30 mouse cellular contexts compared by ENCODE assay signal in genomic region chr13:31974751-31975479, GRCm38 (mm10).
DNase-seq lines count a peak whose midpoint lies in the region; ATAC-seq and TF ChIP-seq lines count a peak whose summit lies in the region.
"Had no signal": no experiment of that assay in that cellular context is flagged by ENCODE, and none has a peak within 500 bp of the region (broad histone marks: within the 10 kb centered on the region; RNA-seq: fewer than 3 reads in every experiment).

No protein-coding gene starts in this region.

- H3K27ac ChIP-seq in heart, embryonic 12.5 days (ENCODE audit: poor library complexity, severe bottlenecking): peak overlapping the region; percentile 17; the same call in 1 of the 2 replicates
- peak overlapping the region; percentile 44; the same call in 1 of the 2 replicates for H3K27ac ChIP-seq in hindbrain, embryonic 16.5 days (ENCODE audit: low read depth, low read length)
- H3K27ac ChIP-seq in hindbrain, embryonic 12.5 days: no peak overlapping the region
- H3K27ac ChIP-seq: forebrain, embryonic 12.5 days; gastrocnemius, adult 2 months; hindbrain, embryonic 10.5 days; liver, embryonic 14.5 days; lung, embryonic 15.5 days; midbrain, embryonic 13.5 days; neural tube, embryonic 12.5 days; stomach, embryonic 15.5 days had no signal

- intact Hi-C loops in heart, postnatal 36 days (cut with DNase I): no loop called here

- ATAC-seq in heart, embryonic 12.5 days (ENCODE audit: insufficient number of reproducible peaks, low FRiP score): no peak
- no peak for ATAC-seq in hindbrain, embryonic 16.5 days
- no peak for ATAC-seq in hindbrain, embryonic 12.5 days (ENCODE audit: low FRiP score)
- ATAC-seq: intestine, postnatal 0 days; midbrain, embryonic 13.5 days had no signal

- no peak overlapping the region for H3K4me2 ChIP-seq in heart, embryonic 12.5 days
- H3K4me2 ChIP-seq in hindbrain, embryonic 16.5 days (ENCODE audit: low read length): no peak overlapping the region
- no peak overlapping the region for H3K4me2 ChIP-seq in hindbrain, embryonic 12.5 days (replicated peaks)
- H3K4me2 ChIP-seq: forebrain, embryonic 12.5 days; limb, embryonic 15.5 days; lung, embryonic 15.5 days; midbrain, embryonic 13.5 days; neural tube, embryonic 12.5 days; stomach, embryonic 15.5 days had no signal

- H3K4me1 ChIP-seq in heart, embryonic 12.5 days (replicated peaks): peaks cover 13% of the 10 kb centered on the region
- no peaks in the 10 kb centered on the region for H3K4me1 ChIP-seq in hindbrain, embryonic 16.5 days (ENCODE audit: control insufficient read depth, insufficient read depth, low read depth, low read length)
- peaks cover 3% of the 10 kb centered on the region for H3K4me1 ChIP-seq in hindbrain, embryonic 12.5 days
- H3K4me1 ChIP-seq: forebrain, embryonic 12.5 days; lung, embryonic 15.5 days; midbrain, embryonic 13.5 days; neural tube, embryonic 12.5 days; stomach, embryonic 15.5 days had no signal

- H3K27me3 ChIP-seq in heart, embryonic 12.5 days (replicated peaks): no peaks in the 10 kb centered on the region
- no peaks in the 10 kb centered on the region for H3K27me3 ChIP-seq in hindbrain, embryonic 16.5 days (replicated peaks; ENCODE audit: control insufficient read depth, insufficient read depth, low read length)
- H3K27me3 ChIP-seq in hindbrain, embryonic 12.5 days: no peaks in the 10 kb centered on the region
- H3K27me3 ChIP-seq: CH12.LX; forebrain, embryonic 12.5 days; limb, embryonic 15.5 days; lung, embryonic 15.5 days; megakaryocyte, embryonic 14.5 days; midbrain, embryonic 13.5 days; neural tube, embryonic 12.5 days; stomach, embryonic 15.5 days had no signal

- no peak for TF ChIP-seq CTCF in brain, embryonic 14.5 days (IDR thresholded peaks at IDR 0.05; ENCODE audit: borderline replicate concordance, extremely low read depth, insufficient read depth, insufficient read length)

- no peaks in the 10 kb centered on the region for H3K9me3 ChIP-seq in heart, embryonic 12.5 days (replicated peaks)
- no peaks in the 10 kb centered on the region for H3K9me3 ChIP-seq in hindbrain, embryonic 16.5 days (ENCODE audit: control insufficient read depth, low read length)
- no peaks in the 10 kb centered on the region for H3K9me3 ChIP-seq in hindbrain, embryonic 12.5 days (replicated peaks)
- H3K9me3 ChIP-seq: forebrain, embryonic 12.5 days; hindbrain, embryonic 10.5 days; limb, embryonic 15.5 days; lung, embryonic 15.5 days; megakaryocyte, embryonic 14.5 days; midbrain, embryonic 13.5 days; neural tube, embryonic 12.5 days; stomach, embryonic 15.5 days had no signal

- H3K36me3 ChIP-seq in heart, embryonic 12.5 days: no peaks in the 10 kb centered on the region
- no peaks in the 10 kb centered on the region for H3K36me3 ChIP-seq in hindbrain, embryonic 16.5 days (ENCODE audit: control insufficient read depth, insufficient read depth, low read length)
- no peaks in the 10 kb centered on the region for H3K36me3 ChIP-seq in hindbrain, embryonic 12.5 days
- H3K36me3 ChIP-seq: forebrain, embryonic 12.5 days; hindbrain, embryonic 10.5 days; limb, embryonic 15.5 days; lung, embryonic 15.5 days; midbrain, embryonic 13.5 days; neural tube, embryonic 12.5 days; stomach, embryonic 15.5 days had no signal

- no peak for DNase-seq in heart, postnatal 36 days
- DNase-seq in Muller cell, postnatal 12 days (ENCODE audit: inconsistent ontology term): peak; percentile 67
- peak; percentile 22 for DNase-seq in brain, embryonic 14.5 days (ENCODE audit: low read depth)
- no peak for DNase-seq in testis, postnatal 14 days (ENCODE audit: low spot score)
- DNase-seq in adrenal gland, adult 2 months: no peak
- DNase-seq: adrenal gland, postnatal 36 days; B cell, adult 2 months; cerebellum, adult 18-20 months; cerebellum, postnatal 14 days; gastrocnemius, adult 2 months; kidney, postnatal 25 days; lung, postnatal 36 days; retina, postnatal 1 day; right cerebral cortex, postnatal 25 days; thymus, adult 2 months; thymus, postnatal 4 days had no signal

- no peak for TF ChIP-seq POLR2A in brain, embryonic 14.5 days (IDR thresholded peaks at IDR 0.05; ENCODE audit: borderline replicate concordance, extremely low read depth, insufficient read depth, insufficient read length, poor library complexity, severe bottlenecking)

- H3K4me3 ChIP-seq in heart, embryonic 12.5 days: no peak overlapping the region
- H3K4me3 ChIP-seq in hindbrain, embryonic 16.5 days (ENCODE audit: low read length): no peak overlapping the region
- no peak overlapping the region for H3K4me3 ChIP-seq in hindbrain, embryonic 12.5 days
- H3K4me3 ChIP-seq: forebrain, embryonic 12.5 days; gastrocnemius, adult 2 months; hindbrain, embryonic 10.5 days; limb, embryonic 15.5 days; lung, embryonic 15.5 days; megakaryocyte, embryonic 14.5 days; midbrain, embryonic 13.5 days; neural tube, embryonic 12.5 days; stomach, embryonic 15.5 days had no signal

- H3K9ac ChIP-seq in heart, embryonic 12.5 days: no peak overlapping the region
- H3K9ac ChIP-seq in hindbrain, embryonic 16.5 days (ENCODE audit: low read depth, low read length): no peak overlapping the region
- no peak overlapping the region for H3K9ac ChIP-seq in hindbrain, embryonic 12.5 days
- H3K9ac ChIP-seq: forebrain, embryonic 12.5 days; limb, embryonic 15.5 days; liver, embryonic 14.5 days; lung, embryonic 15.5 days; midbrain, embryonic 13.5 days; neural tube, embryonic 12.5 days; stomach, embryonic 15.5 days had no signal

- WGBS in heart, embryonic 12.5 days: 49% methylated on average over 3 of the region's 3 CpGs
- WGBS in hindbrain, embryonic 16.5 days: 40% methylated on average over 3 of the region's 3 CpGs
- WGBS in hindbrain, embryonic 12.5 days: 42% methylated on average over 3 of the region's 3 CpGs

Comparison
In these comparisons a context has a peak if more than half of its experiments do, and no peak if none do; other contexts are left out.
1. DNase-seq: peak in Muller cell, postnatal 12 days (single experiment) and brain, embryonic 14.5 days (single experiment); none in heart, postnatal 36 days (0 of 2), testis, postnatal 14 days (single experiment) and adrenal gland, adult 2 months (single experiment).